Mouse (Mus musculus): ENCODE data around the gene Sorl1. TPM values are rescaled to one million over a fixed set of nuclear protein-coding genes. Genes with fewer than 3 reads are reported as not detected.

Gene Sorl1
- polyA plus RNA-seq, 1 experiment from 2014 or later, result 7.6 TPM

GRCm38 (mm10) chr9:41968673-41969460 lies 155.2 kb downstream of the Sorl1 start:
- DNase-seq (ENCODE audit: low spot score) (no peak), ATAC-seq (ENCODE audit: low FRiP score) (no peak)
- WGBS, result 97% methylated on average over 15 of the region's 15 CpGs
- Histone ChIP-seq H3K4me3 (ENCODE audit: low read depth, low read length) (no peak overlapping the region), H3K9me3 (ENCODE audit: control insufficient read depth, low read length) (no peaks in the 10 kb centered on the region), H3K4me1 (replicated peaks; ENCODE audit: control insufficient read depth, insufficient read depth, low read length) (no peaks in the 10 kb centered on the region), H3K27me3 (ENCODE audit: control insufficient read depth, insufficient read depth, low read length) (no peaks in the 10 kb centered on the region), H3K27ac (ENCODE audit: low read depth, low read length) (no peak overlapping the region), H3K36me3 (ENCODE audit: control insufficient read depth, insufficient read depth, low read length) (no peaks in the 10 kb centered on the region), H3K9ac (ENCODE audit: low read depth, low read length) (no peak overlapping the region), H3K4me2 (replicated peaks; ENCODE audit: low read depth, low read length) (no peak overlapping the region)

DNA sequence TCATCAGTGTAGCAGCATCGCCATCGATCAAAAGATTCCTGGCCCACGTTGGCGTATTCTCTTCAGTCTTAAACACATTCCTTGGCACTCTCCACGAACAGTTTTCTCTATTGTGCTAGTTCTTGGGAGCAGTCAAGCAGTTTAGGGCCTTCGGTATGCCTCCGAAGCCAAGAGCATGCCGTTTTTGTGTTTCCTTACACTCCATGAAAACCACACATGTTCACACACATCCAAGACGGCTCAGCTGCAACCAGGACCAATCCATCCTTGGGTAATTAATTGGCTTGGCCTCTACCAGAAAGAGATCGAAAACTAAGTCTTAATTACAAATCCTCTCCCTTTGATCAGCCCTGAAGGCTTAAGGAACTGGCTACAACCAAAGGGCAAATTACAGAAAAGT lies 162.8 kb downstream of the Sorl1 start:
- Histone ChIP-seq H3K9me3 (ENCODE audit: control insufficient read depth, low read length) (no peaks in the 10 kb centered on the region), H3K27ac (ENCODE audit: low read depth, low read length) (no peak overlapping the region), H3K9ac (ENCODE audit: low read depth, low read length) (no peak overlapping the region), H3K27me3 (ENCODE audit: control insufficient read depth, insufficient read depth, low read length) (no peaks in the 10 kb centered on the region), H3K4me2 (replicated peaks; ENCODE audit: low read depth, low read length) (no peak overlapping the region), H3K4me1 (replicated peaks; ENCODE audit: control insufficient read depth, insufficient read depth, low read length) (no peaks in the 10 kb centered on the region), H3K4me3 (ENCODE audit: low read depth, low read length) (no peak overlapping the region), H3K36me3 (ENCODE audit: control insufficient read depth, insufficient read depth, low read length) (no peaks in the 10 kb centered on the region)
- no peak for DNase-seq (ENCODE audit: low spot score)
- no peak for ATAC-seq (ENCODE audit: low FRiP score)
- WGBS, result 90% methylated on average over 10 of the region's 10 CpGs

- Histone ChIP-seq H3K27ac (ENCODE audit: low read depth, low read length) (no peak overlapping the region), H3K9me3 (ENCODE audit: control insufficient read depth, low read length) (no peaks in the 10 kb centered on the region), H3K36me3 (ENCODE audit: control insufficient read depth, insufficient read depth, low read length) (no peaks in the 10 kb centered on the region), H3K4me3 (ENCODE audit: low read depth, low read length) (no peak overlapping the region), H3K27me3 (ENCODE audit: control insufficient read depth, insufficient read depth, low read length) (no peaks in the 10 kb centered on the region), H3K4me1 (replicated peaks; ENCODE audit: control insufficient read depth, insufficient read depth, low read length) (no peaks in the 10 kb centered on the region), H3K9ac (ENCODE audit: low read depth, low read length) (no peak overlapping the region), H3K4me2 (replicated peaks; ENCODE audit: low read depth, low read length) (no peak overlapping the region)
- WGBS, result 93% methylated on average over 9 of the region's 9 CpGs
- DNase-seq (ENCODE audit: low spot score), result no peak
- no peak for ATAC-seq (ENCODE audit: low FRiP score)
Observed at GRCm38 (mm10) chr9:41958282-41958681, 165.8 kb downstream of the Sorl1 start.

- DNase-seq (ENCODE audit: low spot score) (peak; percentile 83), ATAC-seq (ENCODE audit: low FRiP score) (no peak)
- Histone ChIP-seq H3K4me3 (ENCODE audit: low read depth, low read length) (no peak overlapping the region), H3K36me3 (ENCODE audit: control insufficient read depth, insufficient read depth, low read length) (no peaks in the 10 kb centered on the region), H3K9ac (ENCODE audit: low read depth, low read length) (0 out of 2 replicates have a peak overlapping the region, but pooled peaks have one; percentile 20), H3K4me1 (replicated peaks; ENCODE audit: control insufficient read depth, insufficient read depth, low read length) (peaks cover 13% of the 10 kb centered on the region), H3K27ac (ENCODE audit: low read depth, low read length) (no peak overlapping the region), H3K4me2 (replicated peaks; ENCODE audit: low read depth, low read length) (no peak overlapping the region), H3K27me3 (ENCODE audit: control insufficient read depth, insufficient read depth, low read length) (no peaks in the 10 kb centered on the region), H3K9me3 (ENCODE audit: control insufficient read depth, low read length) (no peaks in the 10 kb centered on the region)
- WGBS, result 9% methylated on average over 8 of the region's 8 CpGs
Observed at GRCm38 (mm10) chr9:41953486-41953885, 170.6 kb downstream of the Sorl1 start.

DNA sequence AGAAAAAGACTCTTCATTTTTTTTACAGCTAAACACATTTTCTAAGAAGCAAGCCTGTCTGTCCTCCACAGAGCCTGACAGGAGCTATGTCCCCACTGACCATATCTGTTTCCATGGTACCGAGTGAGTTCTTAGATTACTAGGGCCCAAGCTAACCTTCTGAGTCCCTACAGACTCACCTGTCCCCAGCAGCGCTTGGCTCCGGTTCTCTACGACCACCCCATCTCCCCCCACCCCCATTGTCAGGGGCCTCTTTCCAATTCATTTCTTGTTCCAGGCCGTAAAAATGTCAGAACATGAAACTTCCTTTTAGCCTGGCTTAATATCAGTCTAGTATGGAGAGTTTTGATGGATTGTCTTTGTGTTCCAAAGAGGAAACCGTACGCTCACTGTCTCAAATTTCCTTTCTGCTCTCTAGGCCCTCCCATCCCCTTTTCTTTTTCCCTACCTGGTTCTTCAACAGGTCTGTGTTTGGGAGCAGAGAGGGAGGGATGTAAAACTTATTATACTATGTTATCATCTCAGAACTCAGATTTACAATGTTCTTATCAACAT lies 171.4 kb downstream of the Sorl1 start:
- Histone ChIP-seq H3K4me2 (replicated peaks; ENCODE audit: low read depth, low read length) (no peak overlapping the region), H3K9me3 (ENCODE audit: control insufficient read depth, low read length) (no peaks in the 10 kb centered on the region), H3K27me3 (ENCODE audit: control insufficient read depth, insufficient read depth, low read length) (no peaks in the 10 kb centered on the region), H3K27ac (ENCODE audit: low read depth, low read length) (peak overlapping the region; percentile 58; the same call in 1 of the 2 replicates), H3K36me3 (ENCODE audit: control insufficient read depth, insufficient read depth, low read length) (no peaks in the 10 kb centered on the region), H3K4me1 (replicated peaks; ENCODE audit: control insufficient read depth, insufficient read depth, low read length) (peaks cover 13% of the 10 kb centered on the region), H3K4me3 (ENCODE audit: low read depth, low read length) (no peak overlapping the region), H3K9ac (ENCODE audit: low read depth, low read length) (no peak overlapping the region)
- ATAC-seq (ENCODE audit: low FRiP score), result no peak
- WGBS, result 61% methylated on average over 7 of the region's 7 CpGs
- peak; percentile 8 for DNase-seq (ENCODE audit: low spot score)

GRCm38 (mm10) chr9:41951472-41952129 lies 172.5 kb downstream of the Sorl1 start:
- ATAC-seq (ENCODE audit: low FRiP score) (no peak; the same call in 1 of the 2 replicates), DNase-seq (ENCODE audit: low spot score) (no peak)
- 21% methylated on average over 16 of the region's 16 CpGs for WGBS
- H3K4me1 ChIP-seq (replicated peaks; ENCODE audit: control insufficient read depth, insufficient read depth, low read length), result peaks cover 13% of the 10 kb centered on the region
- H3K27ac ChIP-seq (ENCODE audit: low read depth, low read length), result peak overlapping the region; percentile 84
- no peaks in the 10 kb centered on the region for H3K9me3 ChIP-seq (ENCODE audit: control insufficient read depth, low read length)
- H3K4me3 ChIP-seq (ENCODE audit: low read depth, low read length), result peak overlapping the region; percentile 26
- no peaks in the 10 kb centered on the region for H3K27me3 ChIP-seq (ENCODE audit: control insufficient read depth, insufficient read depth, low read length)
- H3K36me3 ChIP-seq (ENCODE audit: control insufficient read depth, insufficient read depth, low read length), result no peaks in the 10 kb centered on the region
- H3K4me2 ChIP-seq (replicated peaks; ENCODE audit: low read depth, low read length), result peak overlapping the region; percentile 64
- peak overlapping the region; percentile 68 for H3K9ac ChIP-seq (ENCODE audit: low read depth, low read length)

GRCm38 (mm10) chr9:41950991-41951451 lies 173.1 kb downstream of the Sorl1 start:
- H3K36me3 ChIP-seq (ENCODE audit: control insufficient read depth, insufficient read depth, low read length), result no peaks in the 10 kb centered on the region
- H3K4me2 ChIP-seq (replicated peaks; ENCODE audit: low read depth, low read length), result peak overlapping the region; percentile 64
- peak overlapping the region; percentile 84 for H3K27ac ChIP-seq (ENCODE audit: low read depth, low read length)
- whole genome bisulfite sequencing, result under 1% methylated on average over 21 of the region's 21 CpGs
- DNase-seq (ENCODE audit: low spot score), result peak; percentile 94
- peak; percentile 83 for ATAC-seq (ENCODE audit: low FRiP score)
- peak overlapping the region; percentile 26 for H3K4me3 ChIP-seq (ENCODE audit: low read depth, low read length)
- peaks cover 13% of the 10 kb centered on the region for H3K4me1 ChIP-seq (replicated peaks; ENCODE audit: control insufficient read depth, insufficient read depth, low read length)
- no peaks in the 10 kb centered on the region for H3K27me3 ChIP-seq (ENCODE audit: control insufficient read depth, insufficient read depth, low read length)
- H3K9ac ChIP-seq (ENCODE audit: low read depth, low read length), result peak overlapping the region; percentile 68
- no peaks in the 10 kb centered on the region for H3K9me3 ChIP-seq (ENCODE audit: control insufficient read depth, low read length)

GRCm38 (mm10) chr9:41950109-41950990 lies 173.7 kb downstream of the Sorl1 start:
- H3K4me3 ChIP-seq (ENCODE audit: low read depth, low read length), result peak overlapping the region; percentile 26
- H3K27me3 ChIP-seq (ENCODE audit: control insufficient read depth, insufficient read depth, low read length), result no peaks in the 10 kb centered on the region
- H3K4me1 ChIP-seq (replicated peaks; ENCODE audit: control insufficient read depth, insufficient read depth, low read length), result peaks cover 13% of the 10 kb centered on the region
- no peaks in the 10 kb centered on the region for H3K9me3 ChIP-seq (ENCODE audit: control insufficient read depth, low read length)
- ATAC-seq (ENCODE audit: low FRiP score) (peak; percentile 88), DNase-seq (ENCODE audit: low spot score) (peak; percentile 90)
- peak overlapping the region; percentile 52 for H3K9ac ChIP-seq (ENCODE audit: low read depth, low read length)
- H3K27ac ChIP-seq (ENCODE audit: low read depth, low read length), result peak overlapping the region; percentile 84
- 7% methylated on average over 34 of the region's 34 CpGs for WGBS
- H3K4me2 ChIP-seq (replicated peaks; ENCODE audit: low read depth, low read length), result peak overlapping the region; percentile 64
- no peaks in the 10 kb centered on the region for H3K36me3 ChIP-seq (ENCODE audit: control insufficient read depth, insufficient read depth, low read length)
